Mouse (Mus musculus): ENCODE data around the gene Rin2. TPM values are rescaled to one million over a fixed set of nuclear protein-coding genes. Genes with fewer than 3 reads are reported as not detected.

The Rin2 gene
- polyA plus RNA-seq, 1 experiment = 4.4 TPM

DNA sequence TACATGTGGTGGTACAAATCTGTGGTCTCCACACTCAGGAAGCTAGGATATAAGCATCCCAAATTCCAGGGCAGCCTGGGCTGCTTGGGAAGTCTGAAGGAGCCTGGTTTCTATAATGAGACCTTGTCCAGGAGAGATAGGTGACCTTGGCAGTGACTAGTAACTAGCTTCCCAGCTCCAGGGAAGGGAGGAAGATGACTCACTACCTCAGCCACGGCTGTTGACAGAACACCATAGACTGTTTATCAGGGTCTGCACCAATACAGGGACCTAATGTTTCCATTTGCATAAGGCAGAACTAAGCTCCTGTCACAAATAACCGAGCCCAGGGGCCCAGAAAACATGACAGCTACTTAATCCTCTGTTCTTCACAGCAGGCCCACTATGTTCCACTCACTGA is 132.3 kb downstream of the Rin2 start:
- H3K27me3 ChIP-seq (ENCODE audit: control insufficient read depth, insufficient read depth, insufficient read length) = no peaks in the 10 kb centered on the region
- H3K36me3 ChIP-seq (ENCODE audit: control insufficient read depth, insufficient read depth) = no peaks in the 10 kb centered on the region
- no peaks in the 10 kb centered on the region for H3K79me2 ChIP-seq (ENCODE audit: control insufficient read depth, insufficient read depth)
- no peak overlapping the region for H3K4me3 ChIP-seq
- H3ac ChIP-seq (ENCODE audit: control insufficient read depth, insufficient read length) = no peak overlapping the region
- TF ChIP-seq MYOD1 (IDR thresholded peaks at IDR 0.05; ENCODE audit: control insufficient read depth in 1 of 3, insufficient read length in 2 of 3, low read depth in 2 of 3) = no peak
- TF ChIP-seq USF1 (IDR thresholded peaks at IDR 0.05; ENCODE audit: low read depth) = no peak
- no peak overlapping the region for H3K4me2 ChIP-seq (ENCODE audit: low read depth)

DNA sequence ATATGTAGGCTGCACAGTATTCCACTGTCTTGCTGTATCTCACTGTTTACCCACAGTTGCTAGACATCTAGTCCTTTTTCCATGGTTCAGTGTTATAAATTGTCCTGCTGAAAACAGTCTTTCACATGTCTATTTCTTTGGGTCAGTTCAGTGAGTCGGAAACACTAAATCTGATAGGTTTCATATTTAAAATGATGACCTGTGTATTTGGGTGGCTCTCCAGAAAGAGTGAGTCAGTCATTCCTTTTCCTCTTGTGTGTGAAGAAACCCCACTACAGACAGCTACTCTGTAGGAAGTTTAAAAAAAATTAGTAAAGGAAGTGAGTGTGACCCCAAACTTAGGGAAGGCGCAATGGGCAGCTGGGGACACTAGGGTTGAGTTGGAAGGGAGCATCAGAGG is 133.2 kb downstream of the Rin2 start:
- Histone ChIP-seq H3K36me3 (ENCODE audit: control insufficient read depth, insufficient read depth) (no peaks in the 10 kb centered on the region), H3K27me3 (ENCODE audit: control insufficient read depth, insufficient read depth, insufficient read length) (no peaks in the 10 kb centered on the region), H3K4me3 (no peak overlapping the region), H3ac (ENCODE audit: control insufficient read depth, insufficient read length) (no peak overlapping the region), H3K79me2 (ENCODE audit: control insufficient read depth, insufficient read depth) (no peaks in the 10 kb centered on the region), H3K4me2 (ENCODE audit: low read depth) (no peak overlapping the region)
- TF ChIP-seq POLR2A (IDR thresholded peaks at IDR 0.05; ENCODE audit: insufficient read length, low read depth) (no peak), E2F4 (IDR thresholded peaks at IDR 0.05; ENCODE audit: insufficient read depth) (no peak), SRF (IDR thresholded peaks at IDR 0.05; ENCODE audit: control insufficient read depth, insufficient read length, low read depth) (no peak), TCF12 (IDR thresholded peaks at IDR 0.05; ENCODE audit: insufficient read depth, poor library complexity, severe bottlenecking) (no peak), TCF3 (IDR thresholded peaks at IDR 0.05; ENCODE audit: insufficient read length, low read depth) (no peak), POLR2AphosphoS2 (IDR thresholded peaks at IDR 0.05; ENCODE audit: insufficient read length, low read depth) (no peak), USF1 (IDR thresholded peaks at IDR 0.05; ENCODE audit: low read depth) (no peak), MYOG (IDR thresholded peaks at IDR 0.05; ENCODE audit: control insufficient read depth in 1 of 3, insufficient read depth in 1 of 3, insufficient read length in 2 of 3, low read depth in 2 of 3) (no peak), REST (IDR thresholded peaks at IDR 0.05; ENCODE audit: insufficient read depth, insufficient read length) (no peak), MYOD1 (IDR thresholded peaks at IDR 0.05; ENCODE audit: control insufficient read depth in 1 of 3, insufficient read length in 2 of 3, low read depth in 2 of 3) (no peak), MAX (IDR thresholded peaks at IDR 0.05; ENCODE audit: low read depth) (no peak), CEBPB (IDR thresholded peaks at IDR 0.05; ENCODE audit: insufficient read depth, poor library complexity, severe bottlenecking) (no peak)

DNA sequence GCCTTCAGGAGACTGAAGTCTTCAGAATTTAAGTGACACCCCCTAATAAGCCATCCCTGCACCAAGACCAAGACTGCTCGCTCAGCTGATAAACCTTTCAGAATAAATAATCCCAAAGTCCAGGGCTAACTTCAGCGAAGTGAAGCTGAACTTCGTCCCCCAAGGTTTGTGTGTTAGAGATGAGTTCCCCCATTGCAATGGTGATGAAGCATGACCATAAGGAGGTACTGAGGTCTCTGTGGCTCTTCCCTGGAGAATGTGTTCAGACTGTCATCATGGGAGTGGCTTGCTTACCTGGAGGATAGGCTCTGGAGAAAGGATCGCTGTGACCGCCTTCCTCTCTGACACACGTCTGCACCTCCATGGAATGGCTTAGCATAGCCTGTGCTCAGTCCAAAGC is 133.7 kb downstream of the Rin2 start:
- no peaks in the 10 kb centered on the region for H3K27me3 ChIP-seq (ENCODE audit: control insufficient read depth, insufficient read depth, insufficient read length)
- no peaks in the 10 kb centered on the region for H3K36me3 ChIP-seq (ENCODE audit: control insufficient read depth, insufficient read depth)
- H3K4me2 ChIP-seq (ENCODE audit: low read depth) = no peak overlapping the region
- TF ChIP-seq POLR2A (IDR thresholded peaks at IDR 0.05; ENCODE audit: insufficient read length, low read depth) = no peak
- TF ChIP-seq REST (IDR thresholded peaks at IDR 0.05; ENCODE audit: insufficient read depth, insufficient read length) = no peak
- TF ChIP-seq E2F4 (IDR thresholded peaks at IDR 0.05; ENCODE audit: insufficient read depth) = no peak
- TF ChIP-seq MYOG (IDR thresholded peaks at IDR 0.05; ENCODE audit: control insufficient read depth in 1 of 3, insufficient read depth in 1 of 3, insufficient read length in 2 of 3, low read depth in 2 of 3) = no peak
- no peak overlapping the region for H3ac ChIP-seq (ENCODE audit: control insufficient read depth, insufficient read length)
- H3K79me2 ChIP-seq (ENCODE audit: control insufficient read depth, insufficient read depth) = no peaks in the 10 kb centered on the region
- H3K4me3 ChIP-seq = no peak overlapping the region

DNA sequence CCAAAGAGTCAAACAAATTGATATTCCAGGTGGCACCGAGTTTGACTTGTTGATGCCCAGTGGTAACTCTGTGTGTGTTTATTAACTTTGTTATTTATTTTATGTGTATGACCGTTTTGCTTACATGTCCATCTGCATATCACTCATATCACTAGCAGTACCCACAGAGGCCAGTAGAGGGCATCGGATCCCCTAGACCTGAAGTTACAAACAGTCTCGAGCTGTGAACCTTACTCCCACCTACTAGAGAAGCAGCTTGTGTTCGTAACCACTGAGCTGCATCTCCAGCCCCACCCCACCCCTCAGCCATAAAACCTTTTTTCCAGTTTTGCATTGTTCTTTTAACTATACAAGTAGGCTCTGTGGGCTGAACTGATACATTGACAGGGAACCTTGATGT is 135.7 kb downstream of the Rin2 start:
- TF ChIP-seq POLR2A (IDR thresholded peaks at IDR 0.05; ENCODE audit: insufficient read length, low read depth) (no peak), MAX (IDR thresholded peaks at IDR 0.05; ENCODE audit: low read depth) (no peak), REST (IDR thresholded peaks at IDR 0.05; ENCODE audit: insufficient read depth, insufficient read length) (no peak), TCF3 (IDR thresholded peaks at IDR 0.05; ENCODE audit: insufficient read length, low read depth) (no peak), POLR2AphosphoS2 (IDR thresholded peaks at IDR 0.05; ENCODE audit: insufficient read length, low read depth) (no peak), CEBPB (IDR thresholded peaks at IDR 0.05; ENCODE audit: insufficient read depth, poor library complexity, severe bottlenecking) (no peak), SRF (IDR thresholded peaks at IDR 0.05; ENCODE audit: control insufficient read depth, insufficient read length, low read depth) (no peak), MYOD1 (IDR thresholded peaks at IDR 0.05; ENCODE audit: control insufficient read depth in 1 of 3, insufficient read length in 2 of 3, low read depth in 2 of 3) (no peak), USF1 (IDR thresholded peaks at IDR 0.05; ENCODE audit: low read depth) (no peak), MYOG (IDR thresholded peaks at IDR 0.05; ENCODE audit: control insufficient read depth in 1 of 3, insufficient read depth in 1 of 3, insufficient read length in 2 of 3, low read depth in 2 of 3) (no peak), TCF12 (IDR thresholded peaks at IDR 0.05; ENCODE audit: insufficient read depth, poor library complexity, severe bottlenecking) (no peak), E2F4 (IDR thresholded peaks at IDR 0.05; ENCODE audit: insufficient read depth) (no peak)
- H3K4me3 ChIP-seq = no peak overlapping the region
- H3K79me2 ChIP-seq (ENCODE audit: control insufficient read depth, insufficient read depth) = no peaks in the 10 kb centered on the region
- no peak overlapping the region for H3ac ChIP-seq (ENCODE audit: control insufficient read depth, insufficient read length)
- H3K27me3 ChIP-seq (ENCODE audit: control insufficient read depth, insufficient read depth, insufficient read length) = no peaks in the 10 kb centered on the region
- no peaks in the 10 kb centered on the region for H3K36me3 ChIP-seq (ENCODE audit: control insufficient read depth, insufficient read depth)
- no peak overlapping the region for H3K4me2 ChIP-seq (ENCODE audit: low read depth)

DNA sequence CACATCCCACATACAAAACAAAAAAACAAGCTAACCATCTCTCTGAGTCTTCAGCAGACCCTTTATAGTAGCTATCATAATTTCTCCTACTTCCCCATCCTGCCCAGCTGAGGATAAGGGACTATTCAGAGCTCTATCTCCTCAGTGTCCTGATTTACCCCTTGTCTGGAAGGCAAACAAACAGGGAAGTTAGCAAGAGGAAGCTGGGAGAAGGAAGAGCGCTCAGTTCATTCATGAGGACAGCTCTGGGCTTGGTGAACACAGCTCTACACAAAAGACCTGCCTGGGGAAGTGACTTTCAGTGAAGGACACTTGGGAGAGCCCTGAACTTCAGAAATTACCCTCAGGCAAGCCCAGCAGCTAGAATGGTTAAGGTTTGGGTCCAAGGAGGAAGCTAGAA is 137.8 kb downstream of the Rin2 start:
- Histone ChIP-seq H3ac (ENCODE audit: control insufficient read depth, insufficient read length) (no peak overlapping the region), H3K36me3 (ENCODE audit: control insufficient read depth, insufficient read depth) (no peaks in the 10 kb centered on the region), H3K27me3 (ENCODE audit: control insufficient read depth, insufficient read depth, insufficient read length) (no peaks in the 10 kb centered on the region), H3K79me2 (ENCODE audit: control insufficient read depth, insufficient read depth) (no peaks in the 10 kb centered on the region), H3K4me3 (no peak overlapping the region), H3K4me2 (ENCODE audit: low read depth) (no peak overlapping the region)
- TF ChIP-seq MYOG (IDR thresholded peaks at IDR 0.05; ENCODE audit: control insufficient read depth in 1 of 3, insufficient read depth in 1 of 3, insufficient read length in 2 of 3, low read depth in 2 of 3) (no peak), USF1 (IDR thresholded peaks at IDR 0.05; ENCODE audit: low read depth) (no peak), MAX (IDR thresholded peaks at IDR 0.05; ENCODE audit: low read depth) (no peak), POLR2A (IDR thresholded peaks at IDR 0.05; ENCODE audit: insufficient read length, low read depth) (no peak), CEBPB (IDR thresholded peaks at IDR 0.05; ENCODE audit: insufficient read depth, poor library complexity, severe bottlenecking) (no peak), SRF (IDR thresholded peaks at IDR 0.05; ENCODE audit: control insufficient read depth, insufficient read length, low read depth) (no peak), E2F4 (IDR thresholded peaks at IDR 0.05; ENCODE audit: insufficient read depth) (no peak), MYOD1 (IDR thresholded peaks at IDR 0.05; ENCODE audit: control insufficient read depth in 1 of 3, insufficient read length in 2 of 3, low read depth in 2 of 3) (no peak), TCF3 (IDR thresholded peaks at IDR 0.05; ENCODE audit: insufficient read length, low read depth) (no peak), REST (IDR thresholded peaks at IDR 0.05; ENCODE audit: insufficient read depth, insufficient read length) (no peak), POLR2AphosphoS2 (IDR thresholded peaks at IDR 0.05; ENCODE audit: insufficient read length, low read depth) (no peak), TCF12 (IDR thresholded peaks at IDR 0.05; ENCODE audit: insufficient read depth, poor library complexity, severe bottlenecking) (no peak)
